Mouse (Mus musculus) thymus, adult 18-20 months (tissue): ENCODE results near the gene Ager.

ENCODE experiments used
- DNase-seq, 2 experiments: peaks; one replicate each; pipeline ENCODE4 v3.0.0; 2022; ENCODE audit warnings: mixed read lengths in 2 of 2

Ager gene

GRCm38 (mm10) chr17:34585877-34586771, 11.5 kb upstream of the Ager start:
- DNase-seq, result no peak

- peak; percentile 61 to 89 for DNase-seq
Measured at GRCm38 (mm10) chr17:34586796-34587422, 10.8 kb upstream of the Ager start.

DNA sequence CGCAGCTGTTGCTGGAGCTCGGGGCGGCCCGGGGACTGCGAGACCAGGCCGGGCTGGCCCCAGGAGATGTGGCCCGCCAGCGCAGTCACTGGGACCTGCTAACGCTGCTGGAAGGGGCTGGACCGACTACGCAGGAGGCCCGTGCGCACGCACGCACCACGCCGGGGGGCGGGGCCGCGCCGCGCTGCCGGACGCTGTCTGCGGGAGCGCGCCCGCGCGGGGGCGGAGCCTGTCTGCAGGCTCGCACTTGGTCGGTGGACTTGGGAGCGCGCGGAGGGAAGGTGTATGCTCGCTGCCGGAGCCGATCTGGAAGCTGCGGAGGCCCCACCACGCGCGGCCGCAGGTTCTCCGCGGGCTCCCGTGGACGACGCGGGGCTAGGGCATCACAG, 10.2 kb upstream of the Ager start:
- peak; percentile 95 to 96 for DNase-seq

- DNase-seq, result no peak
Measured at GRCm38 (mm10) chr17:34587814-34588213, 9.8 kb upstream of the Ager start.

DNA sequence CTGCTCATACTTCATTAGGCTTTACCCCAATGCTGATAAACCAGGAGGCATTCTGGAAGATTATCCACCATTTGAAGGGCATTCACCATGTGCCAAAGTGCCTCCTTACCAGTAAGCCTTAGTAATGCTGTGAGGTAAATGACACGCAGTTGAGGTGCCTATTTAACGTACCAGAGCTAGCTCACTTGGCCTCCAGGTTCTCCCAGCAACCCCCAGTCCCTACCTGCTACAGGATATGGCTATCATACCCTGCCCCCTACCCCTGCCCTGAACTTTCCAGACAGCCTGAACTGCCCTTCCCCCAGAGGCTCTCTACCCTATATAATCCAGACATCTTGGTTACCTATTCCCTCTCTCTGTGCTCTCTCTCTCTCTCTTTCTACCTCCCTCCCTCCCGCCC, 8.9 kb upstream of the Ager start:
- DNase-seq, result no peak

- DNase-seq, result no peak
Measured at GRCm38 (mm10) chr17:34589206-34589605, 8.5 kb upstream of the Ager start.

- DNase-seq, result peak; percentile 54 to 78
Measured at GRCm38 (mm10) chr17:34589681-34590101, 8.0 kb upstream of the Ager start, which contains the start of gene Gpsm3. Gene Gpsm3 (plus strand): TSS chr17:34589806.

DNA sequence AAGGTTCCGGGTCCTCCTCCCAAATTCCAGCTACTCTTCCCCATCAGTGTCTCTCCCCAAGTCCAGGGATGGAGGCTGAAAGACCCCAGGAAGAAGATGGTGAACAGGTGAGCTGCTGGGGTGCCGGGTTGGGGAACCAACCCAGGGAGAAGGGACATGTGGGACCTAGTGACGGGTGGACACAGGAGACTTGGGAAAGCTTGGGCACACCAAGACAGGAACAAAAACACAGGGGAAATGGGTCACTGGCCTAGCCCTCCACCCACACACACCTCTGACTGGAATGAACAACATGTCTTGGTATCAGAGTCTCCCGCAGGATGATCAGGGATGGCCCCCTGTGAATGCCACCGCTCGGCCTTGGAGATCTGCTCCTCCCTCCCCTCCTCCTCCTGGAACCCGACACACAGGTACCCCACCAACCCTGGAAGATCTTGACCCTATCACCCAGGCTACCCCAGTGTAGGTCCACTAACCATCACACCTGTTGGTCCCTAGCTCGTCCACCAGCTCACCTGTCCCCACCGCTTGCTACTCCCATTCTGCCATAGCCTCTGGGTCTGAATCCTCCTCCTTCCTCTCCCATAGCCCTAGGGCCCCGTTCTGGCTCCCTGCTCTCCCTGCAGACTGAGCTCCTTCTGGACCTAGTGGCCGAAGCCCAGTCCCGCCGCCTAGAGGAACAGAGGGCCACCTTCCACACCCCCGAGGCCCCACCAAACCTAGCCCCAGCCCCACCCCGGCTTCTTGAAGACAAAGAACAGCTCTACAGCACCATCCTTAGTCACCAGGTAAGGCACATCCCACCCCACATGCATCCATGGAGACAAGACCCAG, 7.3 kb upstream of the Ager start:
- DNase-seq, result no peak

- peak in 1 of 2 experiments; percentile 16 for DNase-seq
Measured at GRCm38 (mm10) chr17:34591029-34591993, 6.4 kb upstream of the Ager start, which contains the start of gene Pbx2. Gene Pbx2 (plus strand): TSS chr17:34591266.

DNA sequence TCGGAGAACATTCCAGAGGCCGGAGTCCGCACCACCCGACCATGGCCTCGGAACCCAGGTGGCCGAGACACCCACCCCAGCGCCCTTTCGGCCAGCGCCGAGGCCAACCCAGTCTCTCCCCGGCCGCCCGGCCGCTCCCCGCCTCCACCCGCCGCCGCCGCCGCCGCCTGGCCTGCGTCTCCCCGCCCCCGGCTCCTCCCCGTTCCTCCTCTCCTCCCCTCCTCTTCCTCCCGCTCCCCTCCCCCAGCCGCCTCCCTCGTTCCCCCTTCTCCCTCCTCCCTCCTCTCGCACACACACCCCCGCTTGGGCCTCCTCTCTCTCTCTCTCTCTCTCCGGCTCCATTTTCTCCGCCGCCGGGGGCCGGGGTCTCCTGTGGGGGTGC, 5.7 kb upstream of the Ager start:
- DNase-seq, result peak; percentile 79 to 80

DNA sequence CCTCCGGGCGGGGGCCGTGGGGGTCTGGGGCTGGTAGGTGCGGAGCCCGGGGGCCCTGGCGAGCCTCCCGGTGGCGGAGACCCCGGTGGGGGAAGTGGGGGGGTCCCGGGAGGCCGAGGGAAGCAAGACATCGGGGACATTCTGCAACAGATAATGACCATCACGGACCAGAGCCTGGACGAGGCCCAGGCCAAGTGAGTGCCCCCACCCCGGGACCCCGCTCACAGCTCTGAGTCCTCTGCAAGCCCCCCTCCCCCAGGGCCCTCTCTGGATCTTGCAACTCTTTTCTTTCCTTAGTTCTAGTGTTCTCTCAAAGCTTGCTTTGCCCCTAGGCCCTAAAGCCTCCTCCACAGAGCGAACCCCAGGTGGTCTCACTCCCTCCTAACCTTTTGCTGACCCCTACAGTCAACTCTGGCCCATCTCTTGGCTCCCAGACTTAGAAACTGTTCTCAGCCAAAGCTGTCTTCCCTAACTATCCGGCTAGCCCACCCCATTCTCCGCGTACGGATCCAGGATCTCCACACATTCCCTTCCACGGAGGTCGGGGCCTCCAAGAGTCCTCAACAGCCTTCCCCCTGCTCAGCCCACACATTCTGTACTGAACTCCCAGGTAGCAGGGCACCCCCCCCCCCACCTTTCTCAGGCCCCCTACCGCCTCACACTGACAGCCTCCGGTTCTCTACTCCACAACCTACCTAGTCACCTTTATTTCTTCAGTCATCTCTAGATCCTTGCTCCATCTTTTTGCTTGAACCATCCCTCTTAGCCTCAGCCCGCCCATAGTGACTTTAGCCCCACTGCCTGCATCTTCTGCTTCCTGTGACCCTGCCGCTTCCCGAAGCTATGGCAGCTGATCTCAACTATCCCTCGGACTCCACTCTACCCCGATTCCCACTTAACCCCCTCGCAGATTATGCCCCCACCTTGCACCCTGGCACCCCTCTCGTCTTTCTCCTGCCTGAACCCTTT, 4.8 kb upstream of the Ager start:
- peak in 1 of 2 experiments; percentile 57 for DNase-seq

- DNase-seq, result no peak
Measured at GRCm38 (mm10) chr17:34593752-34594525, 3.7 kb upstream of the Ager start.

DNA sequence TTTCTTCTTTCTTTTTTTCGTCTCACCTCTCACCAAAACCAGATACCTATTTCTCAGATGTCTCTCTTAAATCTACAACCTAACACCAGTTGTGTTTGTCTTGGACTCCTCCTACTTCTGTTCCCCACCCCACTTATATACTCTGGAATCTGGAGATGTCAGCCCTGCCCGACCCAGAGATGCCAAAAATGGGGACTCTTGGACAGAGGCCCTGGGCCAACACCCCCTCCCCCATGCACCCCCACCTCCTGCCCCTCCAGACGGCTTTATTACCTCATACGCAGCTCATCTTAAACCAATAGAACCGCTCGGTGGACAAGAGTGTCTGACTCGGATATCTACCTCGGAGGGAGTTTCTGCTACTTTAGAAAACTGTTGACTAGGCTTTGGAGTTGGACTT, 1.6 kb upstream of the Ager start:
- DNase-seq, result no peak

- peak in 1 of 2 experiments; percentile 3 for DNase-seq
Measured at GRCm38 (mm10) chr17:34599891-34600290, 2.2 kb downstream of the Ager start.

DNA sequence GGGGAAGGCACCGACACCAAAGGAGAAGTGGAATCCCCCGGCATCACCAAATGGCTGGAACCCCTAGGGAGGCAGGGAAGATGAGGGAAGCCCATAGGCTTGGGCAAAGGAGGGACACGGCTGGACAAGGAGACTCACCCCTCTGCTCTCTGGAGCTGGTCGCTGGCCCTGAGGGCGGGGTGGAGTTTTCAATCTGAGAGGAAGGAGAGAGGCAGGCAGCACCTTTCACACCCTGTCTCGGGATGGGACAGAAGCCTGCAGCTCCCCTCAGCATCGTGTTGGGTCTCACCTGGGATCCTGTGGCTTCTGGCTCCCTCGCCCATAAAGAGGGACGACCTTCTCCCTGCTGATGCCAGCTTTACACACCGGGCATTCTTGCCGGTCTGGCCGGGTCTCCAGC, 4.1 kb downstream of the Ager start:
- no peak for DNase-seq

GRCm38 (mm10) chr17:34603375-34604060, 5.9 kb downstream of the Ager start, which contains the start of gene Rnf5:
Gene Rnf5 (minus strand): TSS chr17:34603690.
- DNase-seq, result peak; percentile 91 to 99

GRCm38 (mm10) chr17:34604061-34604508, 6.4 kb downstream of the Ager start, which contains the start of gene Agpat1:
Gene Agpat1 (plus strand): TSS chr17:34604262.
- DNase-seq, result peak; percentile 99

DNA sequence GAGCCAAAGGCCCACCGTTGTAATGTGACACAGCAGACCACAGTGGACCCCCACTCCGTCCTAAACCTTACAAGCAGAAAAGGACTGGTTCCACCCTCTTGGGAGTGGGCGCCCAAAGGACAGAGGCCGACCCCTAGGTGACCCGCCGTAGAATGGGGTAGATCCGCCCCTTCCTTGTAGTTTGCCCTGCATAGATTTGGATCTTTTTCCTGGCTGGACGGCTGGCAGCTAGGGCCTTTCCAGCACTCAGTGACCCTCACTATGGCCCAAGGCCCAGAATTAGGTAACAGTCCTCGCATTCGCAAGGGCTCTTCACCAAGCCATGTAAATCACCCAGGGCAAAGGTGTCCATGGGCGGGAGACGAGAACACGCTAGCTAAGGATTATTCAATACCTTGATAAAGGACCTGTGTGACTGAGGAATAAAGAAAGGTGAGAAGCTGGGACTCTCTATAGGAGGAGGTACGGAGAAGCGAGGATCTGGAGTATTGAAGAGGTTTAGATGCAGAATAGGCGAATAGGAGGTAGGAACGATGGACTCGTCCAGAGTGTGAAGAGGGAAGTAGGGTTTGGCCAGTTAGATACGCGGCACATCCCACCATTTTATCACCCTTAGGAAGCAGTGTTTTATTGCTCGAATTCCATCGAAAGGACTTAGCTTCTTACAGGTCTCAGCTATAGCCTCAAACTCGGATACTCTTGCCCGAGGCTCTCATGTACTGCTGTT, 7.0 kb downstream of the Ager start:
- DNase-seq, result no peak
